Mouse (Mus musculus): Measurements from ENCODE around the gene Itgb6.

Gene Itgb6

DNA sequence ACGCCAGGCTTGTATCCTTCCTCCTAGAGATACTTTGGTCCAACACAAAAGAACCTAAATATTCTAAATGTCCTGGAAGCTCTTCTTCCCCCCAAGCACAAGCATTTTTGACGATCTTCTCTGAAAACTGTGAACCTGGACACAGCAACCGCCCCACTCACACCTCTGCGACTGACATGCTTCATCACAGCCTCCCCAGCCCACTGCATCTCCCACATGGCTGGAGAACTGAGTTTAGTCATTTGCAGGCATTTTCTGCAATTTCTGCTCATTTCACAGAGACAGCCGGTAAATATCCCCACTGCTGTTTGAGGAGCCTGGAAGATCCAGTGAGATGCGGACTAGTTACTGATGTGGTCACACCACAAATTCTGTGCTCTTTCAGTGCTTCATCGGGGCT, 107.7 kb downstream of the Itgb6 start:
- WGBS: 74% methylated on average over 7 of the region's 7 CpGs

DNA sequence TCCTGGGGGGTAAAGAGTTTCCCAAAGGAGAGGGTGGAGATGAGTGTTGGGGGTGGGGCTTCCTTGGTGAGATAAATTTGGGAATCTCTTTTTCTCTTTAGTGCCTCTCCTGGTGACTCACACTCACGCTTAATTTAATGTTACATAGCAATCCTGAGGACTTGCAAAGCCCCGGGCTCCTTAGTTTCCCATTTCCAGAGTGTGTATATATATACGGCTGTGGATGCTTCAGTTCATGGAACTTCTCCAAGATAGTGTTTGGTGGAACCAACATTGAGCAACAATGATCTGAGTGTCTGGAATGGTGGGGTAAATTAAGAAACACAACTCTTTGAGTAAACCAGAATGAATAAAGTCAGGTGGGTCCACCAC, 108.6 kb downstream of the Itgb6 start:
- 43% methylated on average over 3 of the region's 3 CpGs for WGBS

DNA sequence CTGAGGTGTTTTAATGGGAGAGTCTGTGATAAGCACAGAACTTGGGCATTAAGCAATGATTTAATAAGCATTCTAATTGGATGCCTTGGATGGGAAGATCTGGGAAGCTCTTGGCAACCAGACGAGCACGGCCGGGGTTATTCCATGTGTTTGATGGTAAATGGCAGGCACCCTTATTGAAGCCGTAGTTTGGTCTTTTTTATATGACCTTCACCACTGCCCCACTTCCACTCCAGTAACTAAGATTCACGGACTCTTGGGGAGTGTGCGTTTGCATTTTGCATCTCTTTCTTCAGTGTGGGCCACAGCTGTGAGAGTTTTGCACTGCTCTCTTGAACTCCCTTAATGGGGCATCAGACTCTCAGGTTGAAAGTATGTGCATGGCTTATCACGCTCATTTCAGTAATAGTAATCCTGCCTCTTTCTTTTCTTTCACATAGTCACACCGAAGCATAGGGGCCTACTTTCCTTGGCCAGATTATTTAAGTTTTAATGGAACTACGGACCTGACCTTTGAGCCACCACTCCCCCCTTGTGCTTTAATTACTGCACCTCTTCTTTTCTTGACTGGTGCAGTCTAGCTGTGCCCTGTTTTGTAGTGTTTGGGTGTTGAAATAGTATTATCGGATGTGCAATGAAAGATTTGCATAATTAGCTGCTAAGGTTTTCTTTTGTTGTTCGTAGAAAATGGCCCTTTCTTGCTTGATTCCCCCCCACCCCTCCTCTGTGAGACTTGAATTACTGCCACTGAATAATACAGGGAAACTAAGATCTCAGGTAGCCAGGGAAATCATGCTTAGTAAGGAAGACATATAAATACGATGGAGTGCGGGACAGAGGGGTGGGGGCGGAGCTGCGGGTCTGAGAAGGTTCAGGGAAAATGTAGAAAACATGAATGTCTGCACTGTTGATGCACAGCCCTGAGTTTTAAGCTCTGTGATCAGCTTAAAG, 109.3 kb downstream of the Itgb6 start:
- WGBS: 52% methylated on average over 15 of the region's 15 CpGs

DNA sequence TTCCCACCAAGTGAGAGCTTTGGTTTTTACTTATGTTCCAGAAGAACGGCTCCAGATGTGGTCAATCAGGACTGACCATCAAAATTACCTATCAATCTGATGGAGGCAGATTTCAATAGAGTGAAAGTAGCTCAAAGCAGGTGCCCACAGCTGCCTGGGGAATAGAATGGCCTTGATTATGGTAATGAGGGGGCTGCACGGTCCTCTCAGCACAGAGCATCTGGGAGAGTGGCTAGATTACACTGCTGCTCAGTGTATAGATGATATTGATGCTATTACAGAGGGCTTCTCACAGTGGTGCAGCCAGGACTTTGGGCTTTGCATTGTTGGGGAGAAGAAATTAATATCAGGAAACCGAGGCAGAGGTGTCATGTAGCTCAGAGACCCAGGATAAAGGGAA, 110.8 kb downstream of the Itgb6 start:
- 62% methylated on average over 3 of the region's 3 CpGs for WGBS

DNA sequence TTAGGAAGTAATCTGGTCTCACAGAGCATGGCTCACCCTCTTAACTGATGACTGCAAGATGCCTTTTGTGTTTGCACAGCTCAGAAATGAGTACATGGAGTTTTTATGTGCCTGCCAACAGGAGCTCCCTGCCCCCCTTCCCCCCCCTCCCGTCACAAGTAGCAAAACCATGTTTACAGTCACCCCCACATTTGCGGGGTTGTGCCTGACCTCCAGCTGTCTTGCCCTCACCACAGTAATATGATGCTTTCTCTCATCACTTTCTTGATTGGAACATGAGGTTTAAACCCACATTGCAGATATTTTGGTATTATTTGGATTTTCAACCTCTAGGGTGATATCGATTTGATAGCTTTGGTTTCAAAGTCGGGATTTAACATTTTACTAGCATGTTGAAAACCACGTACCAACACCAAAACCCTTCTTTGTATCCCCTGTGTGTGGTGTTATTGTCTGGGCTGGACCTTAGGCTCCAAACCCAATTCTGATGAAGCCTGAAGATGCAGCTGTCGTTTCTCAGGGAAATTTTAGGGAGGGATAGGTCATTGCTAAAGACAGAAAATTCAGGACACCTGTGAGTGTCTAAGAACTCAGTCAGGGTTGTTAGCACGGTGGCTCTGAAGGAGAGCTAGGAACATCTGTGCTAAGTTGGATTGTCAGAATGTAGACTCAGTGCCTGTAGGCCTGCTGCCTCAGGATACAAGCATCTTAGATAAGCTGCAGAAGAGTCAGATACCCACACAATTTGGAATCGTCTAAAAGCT, 112.8 kb downstream of the Itgb6 start:
- WGBS: 85% methylated on average over 8 of the region's 8 CpGs

DNA sequence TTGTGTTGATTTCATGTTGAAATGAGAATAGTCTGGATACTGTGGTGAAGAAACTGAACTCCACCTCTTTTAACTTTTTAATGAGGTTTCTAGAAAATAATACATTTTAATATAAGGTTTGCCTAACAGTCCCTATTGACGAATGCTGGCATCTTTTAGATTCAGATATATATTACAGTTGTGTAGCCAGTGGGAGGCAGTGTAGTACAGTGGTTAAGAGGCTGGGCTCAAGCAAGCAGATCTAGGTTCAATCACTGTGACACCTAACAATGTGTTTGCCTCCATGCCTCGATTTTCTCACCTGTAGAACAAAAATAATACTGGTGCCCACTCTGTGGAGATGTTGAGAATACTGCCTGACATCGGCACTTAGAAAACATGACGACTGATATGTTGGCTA, 114.5 kb downstream of the Itgb6 start:
- 72% methylated on average over 4 of the region's 4 CpGs for WGBS

DNA sequence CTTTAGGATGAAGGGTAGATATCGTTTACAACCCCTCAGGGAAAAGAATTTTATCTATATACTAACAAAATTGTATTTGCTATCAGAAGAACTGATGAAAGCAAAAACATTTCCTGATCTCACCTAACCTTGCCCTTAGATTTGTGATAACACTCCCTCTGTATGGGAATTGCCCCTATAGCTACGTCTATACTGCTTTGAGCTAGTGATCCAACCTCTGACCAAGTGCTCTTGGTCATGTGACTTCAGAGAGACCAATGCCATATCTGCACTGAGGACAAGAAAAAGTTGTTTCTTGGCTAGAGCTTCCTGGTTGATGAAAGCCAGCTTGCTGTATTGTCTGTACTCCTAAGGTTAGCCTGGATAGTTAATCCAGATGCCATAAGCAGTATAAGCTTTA, 121.1 kb downstream of the Itgb6 start:
- WGBS: 93% methylated on average over 2 of the region's 2 CpGs

DNA sequence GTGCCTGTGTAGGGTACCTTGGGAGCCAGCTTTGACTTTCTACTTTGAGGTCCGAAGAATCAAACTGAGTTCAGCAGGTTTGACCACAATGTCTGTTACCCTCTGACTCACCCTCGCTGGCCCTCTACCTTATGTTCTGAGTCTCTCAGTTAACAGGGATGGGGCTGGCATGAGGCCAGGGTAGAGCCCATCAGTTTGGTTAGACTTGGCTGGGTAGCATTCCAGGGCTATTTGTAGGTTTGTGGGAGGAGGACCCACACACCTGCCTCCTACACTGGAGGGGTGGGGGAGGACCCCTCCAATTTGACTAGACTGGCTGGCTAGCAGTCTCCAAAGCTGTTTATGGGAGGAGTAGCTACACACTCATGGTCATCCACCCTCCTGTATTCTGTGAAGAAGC, 121.6 kb downstream of the Itgb6 start:
- WGBS: 93% methylated on average over 2 of the region's 2 CpGs

DNA sequence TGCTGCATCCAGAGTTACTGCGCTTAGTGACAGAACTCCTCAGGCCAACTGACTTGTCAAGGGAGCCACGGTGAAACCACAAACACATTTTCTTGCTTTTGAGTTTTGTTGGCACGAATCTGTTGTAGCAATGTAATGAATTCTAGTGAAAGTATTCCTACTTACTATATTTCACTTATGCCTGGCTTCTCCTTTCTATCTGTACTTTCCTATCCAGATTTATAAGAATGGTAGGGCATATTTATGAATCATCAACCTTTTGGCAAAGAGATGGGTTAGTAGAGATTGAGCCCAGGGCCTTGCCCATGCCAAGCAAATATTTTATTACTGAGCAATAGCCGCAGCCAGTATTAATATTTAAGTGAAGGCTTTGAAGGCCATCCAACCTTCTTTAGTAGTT, 139.0 kb downstream of the Itgb6 start:
- WGBS: 94% methylated on average over 4 of the region's 4 CpGs

DNA sequence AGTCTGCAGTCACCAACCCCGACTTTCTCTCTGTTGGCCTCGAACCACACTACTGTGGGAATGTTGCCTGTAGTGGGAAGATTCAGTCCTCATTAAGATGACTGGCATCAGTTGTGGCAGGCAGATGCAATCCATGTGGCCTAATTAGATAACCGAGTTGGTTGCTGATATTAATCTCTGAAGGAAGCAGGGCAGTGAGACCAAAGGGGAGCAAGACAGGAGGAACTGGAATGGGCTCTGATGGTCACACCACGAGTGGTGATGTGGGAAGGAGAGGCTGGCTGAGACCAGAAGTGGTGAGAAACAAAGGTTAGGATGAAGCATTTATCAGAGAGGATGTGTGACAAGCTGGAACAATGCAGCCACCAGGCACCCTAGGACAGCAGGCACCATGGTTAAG, 167.9 kb downstream of the Itgb6 start:
- 84% methylated on average over 4 of the region's 4 CpGs for WGBS

DNA sequence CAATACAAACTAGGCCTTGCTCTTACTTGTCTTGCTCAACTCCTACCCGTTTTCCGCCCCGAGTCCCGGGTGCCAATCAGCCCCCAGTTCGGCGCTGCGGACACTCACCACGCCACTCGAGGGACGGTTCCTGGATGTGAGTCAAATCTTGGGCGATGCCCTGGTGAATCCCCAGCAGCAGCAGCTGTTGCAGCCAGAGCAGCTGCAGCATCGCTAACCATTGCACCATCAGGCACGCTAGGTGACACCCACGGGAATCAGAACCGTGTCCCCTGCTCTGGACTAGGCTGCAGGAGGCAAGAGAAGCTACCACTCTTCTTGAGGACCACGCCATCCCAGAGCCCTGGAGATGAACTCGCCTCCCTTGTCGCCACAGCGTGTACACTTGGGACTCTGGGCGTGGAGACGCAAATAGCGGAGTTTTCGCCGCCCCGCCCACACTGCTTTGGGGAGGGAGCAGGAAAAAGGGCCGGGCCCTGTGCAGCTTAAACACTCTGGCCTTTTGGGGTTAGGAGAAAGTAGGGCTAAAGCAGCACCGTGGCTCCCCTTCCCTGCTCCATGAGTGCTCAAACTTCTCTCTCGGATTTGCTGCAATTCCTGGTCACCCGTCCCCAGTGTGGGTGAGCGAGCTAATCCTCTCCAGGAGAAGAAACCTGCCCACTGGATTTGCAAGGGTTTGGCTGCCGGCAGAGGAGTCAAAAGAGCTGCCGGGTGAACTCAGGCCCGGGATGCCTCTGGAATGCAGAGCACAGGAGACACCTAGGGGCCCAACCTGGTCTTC, 169.4 kb downstream of the Itgb6 start, which contains the start of gene Pla2r1:
TSS of gene Pla2r1 (minus strand) at position 407 of the 781 bp plus-strand sequence.
- 8% methylated on average over 33 of the region's 33 CpGs for WGBS

DNA sequence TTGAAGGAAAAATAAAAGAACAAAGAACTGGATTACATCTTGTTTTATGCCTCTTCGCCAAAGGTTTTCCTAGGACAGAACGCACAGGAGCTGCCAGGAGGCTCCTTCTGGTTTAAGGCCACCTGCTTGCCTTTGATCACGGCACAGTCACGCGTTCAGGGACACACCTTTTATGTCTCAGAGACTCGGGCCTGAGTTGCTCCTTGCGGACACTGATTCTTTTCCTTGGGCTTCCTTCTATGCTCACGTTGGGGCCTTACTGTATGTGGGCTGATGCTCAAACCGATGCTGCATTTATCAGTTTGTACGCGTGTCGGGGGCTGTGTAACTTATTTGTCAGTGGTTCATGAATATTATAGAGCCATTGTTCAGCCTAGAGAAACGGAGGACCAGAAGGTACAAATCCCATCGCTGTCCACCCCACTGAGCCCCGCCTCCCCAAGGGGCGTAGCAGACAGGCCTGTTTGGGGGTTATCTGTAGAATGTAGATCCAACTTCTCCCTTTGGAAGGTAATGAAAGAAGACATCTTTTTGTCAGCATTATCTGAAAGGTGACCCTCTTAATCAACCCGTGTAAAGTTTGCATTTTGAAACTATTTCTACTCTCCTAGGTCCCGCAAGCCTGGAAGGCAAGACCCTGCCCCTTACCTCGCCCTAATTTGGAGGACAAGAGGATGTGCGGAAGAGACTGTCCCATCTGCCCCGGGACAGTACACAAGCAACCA, 170.1 kb downstream of the Itgb6 start:
- 53% methylated on average over 21 of the region's 21 CpGs for WGBS

DNA sequence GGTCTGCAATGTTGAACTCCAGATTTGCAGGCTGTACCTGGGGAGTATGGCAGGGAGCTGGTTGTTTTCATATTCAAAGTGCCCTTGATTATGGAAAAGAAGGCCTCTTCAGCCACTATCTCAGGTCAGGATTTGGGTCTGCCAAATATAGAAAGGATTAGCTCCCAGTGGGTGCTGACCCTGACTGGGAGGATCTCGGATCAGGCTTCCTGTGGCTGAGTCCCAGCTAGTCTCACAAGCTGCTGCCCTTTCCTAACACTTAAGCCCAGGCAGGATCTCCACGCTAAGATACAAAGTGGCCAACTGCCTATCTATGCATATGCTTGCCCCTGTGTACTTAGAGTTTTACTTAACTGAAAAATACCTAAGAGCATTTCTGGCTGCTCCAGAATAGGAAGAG, 170.8 kb downstream of the Itgb6 start:
- WGBS: 83% methylated on average over 2 of the region's 2 CpGs

DNA sequence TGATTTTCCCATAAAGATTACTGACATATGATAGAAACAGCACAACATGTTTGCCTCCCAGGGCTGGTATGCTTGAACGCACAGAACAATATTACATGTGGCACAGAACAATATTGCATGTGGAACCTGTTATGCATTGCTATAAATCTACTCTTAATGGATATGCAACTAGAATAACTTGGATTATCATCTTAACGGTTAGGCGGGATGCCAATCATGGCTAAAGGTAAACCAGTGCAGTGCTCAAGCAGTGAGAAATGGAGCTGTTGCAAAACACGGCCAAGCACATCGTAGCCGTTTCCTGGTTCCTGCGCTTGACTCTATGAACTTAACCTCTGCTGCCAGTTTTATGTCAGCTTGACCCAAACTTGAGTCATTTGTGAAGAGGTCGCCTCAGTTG, 171.9 kb downstream of the Itgb6 start:
- WGBS: 96% methylated on average over 8 of the region's 8 CpGs

DNA sequence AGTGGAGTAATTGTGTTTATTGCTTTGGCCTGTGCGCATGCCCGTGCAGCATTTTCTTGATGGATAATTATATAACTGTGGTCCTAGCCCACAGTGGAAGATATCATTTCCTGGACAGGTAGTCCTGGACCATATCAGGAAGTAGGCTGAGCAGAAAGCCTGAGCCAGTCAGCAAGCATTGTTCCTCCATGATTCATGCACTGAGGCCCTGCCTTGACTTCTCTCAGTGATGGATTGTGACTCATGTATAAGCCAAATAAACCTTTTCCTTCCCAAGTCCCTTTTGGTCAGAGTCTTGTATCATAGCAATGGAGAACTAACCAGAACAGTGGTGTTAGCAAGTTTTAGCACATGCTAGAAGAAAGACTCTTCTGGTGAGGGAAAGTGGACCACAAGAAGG, 172.6 kb downstream of the Itgb6 start:
- WGBS: 97% methylated on average over 2 of the region's 2 CpGs
